Mouse (Mus musculus) bone marrow macrophage, adult 2 months (primary cell): ENCODE data around the gene Ap5b1.

ENCODE experiments used
- CTCF ChIP-seq: IDR thresholded peaks from 2 replicates; pipeline ENCODE4 v1.5.1; 2012; ENCODE audit warnings: low read depth, mild to moderate bottlenecking, low read length, moderate library complexity
- POLR2A ChIP-seq: IDR thresholded peaks from 2 replicates; pipeline ENCODE4 v1.6.1; 2012; ENCODE audit warnings: mild to moderate bottlenecking, low read depth, low read length, borderline replicate concordance

DNA sequence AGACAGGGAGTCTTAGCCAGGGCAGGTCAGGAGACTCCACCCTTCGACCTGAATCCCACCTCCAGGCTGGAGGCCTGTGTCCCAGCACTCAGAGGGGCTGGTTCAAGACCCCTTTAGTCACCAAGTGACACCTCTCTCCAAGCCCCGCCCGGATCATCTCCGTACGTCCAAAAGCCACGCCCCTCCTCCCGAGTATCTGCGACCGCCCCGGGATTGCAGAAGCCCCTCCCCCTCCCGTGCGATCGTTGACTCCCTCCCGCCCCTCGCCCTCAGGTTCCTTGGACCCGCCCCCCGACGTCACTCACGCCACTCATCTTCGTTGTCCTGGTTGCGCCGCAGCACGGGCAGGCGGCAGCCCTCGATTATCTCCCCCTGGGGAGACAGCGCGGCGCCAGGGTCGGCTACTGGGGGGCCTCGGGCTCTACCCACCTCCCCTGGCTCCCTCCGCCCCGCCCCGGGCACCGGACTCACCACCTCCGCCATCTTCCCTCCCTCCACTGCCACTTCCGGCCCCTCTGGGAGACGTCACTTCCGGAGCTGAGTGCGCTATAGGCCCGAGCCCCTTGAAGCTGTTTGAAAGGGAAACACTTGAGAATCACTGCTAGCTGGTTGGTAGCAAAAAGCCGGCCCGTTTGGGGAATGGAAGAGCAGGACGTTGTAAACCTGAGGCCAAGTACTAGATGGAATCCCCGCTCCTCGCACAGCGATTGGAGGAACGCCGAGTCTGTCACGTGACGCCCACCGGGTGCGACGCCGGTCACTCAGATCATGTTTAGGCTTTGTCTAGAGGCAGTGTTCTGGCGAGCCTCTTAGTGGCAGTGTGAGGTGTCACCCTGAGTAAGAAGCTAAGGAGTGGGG, 42.0 kb downstream of the Ap5b1 start, which contains the start of gene Kat5:
- TF ChIP-seq CTCF: no peak
- no peak for TF ChIP-seq POLR2A
